Mouse (Mus musculus) 3134 (cell line): ENCODE measurements around the gene Mak.

Source experiments
- DNase-seq: peaks from one replicate; pipeline ENCODE4 v3.0.0-alpha.2; 2011; ENCODE audit warnings: low spot score; ENCODE audit not compliant: insufficient read length; ENCODE audit errors: extremely low read depth

Gene Mak

DNA sequence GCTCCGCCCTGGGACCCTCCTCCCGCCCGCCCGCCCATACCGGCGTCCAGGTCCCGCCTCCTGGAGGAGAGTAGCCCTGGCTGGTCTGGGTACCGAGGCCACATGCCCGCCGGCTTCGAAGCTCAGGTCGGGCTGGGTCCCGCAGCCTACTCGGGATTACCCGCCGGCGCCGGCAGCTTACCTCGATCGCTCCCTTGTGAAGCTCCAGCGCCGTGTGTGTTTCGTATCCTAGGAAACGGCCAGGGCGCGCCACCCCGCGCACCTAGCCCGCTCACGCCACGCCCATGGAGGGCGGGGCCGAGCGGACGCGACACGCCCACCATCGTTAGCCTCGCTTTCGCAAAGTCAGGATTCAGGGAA, at the start of gene Mak:
TSS of gene Mak (minus strand) at position 286 of the 360 bp plus-strand sequence.
- DNase-seq: peak; percentile 11

GRCm38 (mm10) chr13:41129061-41129460, 49.6 kb upstream of the Mak start:
- no peak for DNase-seq

DNA sequence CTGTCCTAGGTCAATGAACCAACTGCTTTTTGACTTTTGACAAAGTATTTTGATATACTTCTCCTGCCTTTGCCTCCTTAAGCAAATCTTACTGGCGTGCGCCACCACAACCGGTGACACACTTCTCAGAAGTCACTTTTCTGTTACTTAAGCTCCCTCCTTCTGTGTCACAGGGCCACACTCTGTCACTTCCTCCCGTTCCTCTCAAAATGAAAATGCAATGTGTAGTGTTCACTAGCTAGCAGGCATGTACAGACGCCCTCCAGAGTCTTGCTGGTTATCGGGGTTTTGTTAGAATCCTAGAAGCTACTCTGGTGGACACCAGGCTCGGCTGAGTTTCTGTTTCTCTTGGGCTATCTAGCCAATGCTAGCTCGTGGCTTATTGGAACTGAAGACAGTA, 48.8 kb upstream of the Mak start:
- DNase-seq: no peak

GRCm38 (mm10) chr13:41123666-41124225, 44.2 kb upstream of the Mak start:
- no peak for DNase-seq

- no peak for DNase-seq
These were observed 39.8 kb upstream of the Mak start for GRCm38 (mm10) chr13:41119152-41119945.

DNA sequence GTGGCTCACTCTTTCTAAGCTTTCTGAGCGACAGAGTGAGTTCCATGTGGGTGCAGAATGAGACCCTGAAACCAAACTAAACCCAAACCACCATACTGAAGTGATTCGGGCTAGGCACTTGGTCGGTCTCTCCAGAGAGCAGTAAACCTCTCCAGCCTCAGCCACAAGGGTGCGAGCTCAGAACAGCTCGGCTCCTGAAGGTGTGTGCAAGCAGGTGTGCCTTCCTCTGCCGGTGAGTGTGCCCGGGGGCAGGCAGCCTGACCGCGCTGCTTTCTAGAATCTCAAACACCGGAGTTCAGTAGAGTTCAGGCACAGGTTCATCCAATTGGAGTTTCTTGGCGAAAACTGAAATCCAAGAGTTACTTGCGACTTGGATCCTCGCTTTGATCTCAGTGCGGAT, 34.4 kb upstream of the Mak start, which contains the start of gene Sycp2l:
TSS of gene Sycp2l (plus strand) at position 368 of the 400 bp plus-strand sequence.
- no peak for DNase-seq

DNA sequence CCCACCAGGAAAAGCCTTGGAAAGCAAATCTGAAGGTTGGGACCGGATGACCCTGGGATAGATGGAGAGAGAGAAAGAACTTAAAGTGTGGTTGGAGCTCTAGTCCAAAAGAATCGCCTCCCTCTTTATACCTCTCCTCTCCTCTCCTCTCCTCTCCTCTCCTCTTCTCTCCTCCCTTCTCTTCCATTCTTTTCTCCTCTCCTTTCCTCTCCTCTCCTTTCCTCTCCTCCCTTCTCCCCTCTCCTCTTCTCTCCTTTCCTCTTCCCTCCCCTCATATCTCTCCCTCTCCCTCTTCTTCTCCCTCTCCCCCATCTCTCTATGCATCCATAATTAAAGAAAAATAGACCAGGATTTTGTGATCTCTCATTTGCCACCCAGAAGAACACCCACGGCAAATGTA, 31.4 kb upstream of the Mak start, which contains the start of gene Gcm2:
TSS of gene Gcm2 (minus strand) at position 101 of the 400 bp plus-strand sequence.
- DNase-seq: no peak

GRCm38 (mm10) chr13:41105541-41105940, 26.0 kb upstream of the Mak start:
- DNase-seq: no peak

GRCm38 (mm10) chr13:41103841-41104525, 24.5 kb upstream of the Mak start:
- DNase-seq: no peak

GRCm38 (mm10) chr13:41100031-41100430, 20.5 kb upstream of the Mak start:
- DNase-seq: no peak

- no peak for DNase-seq
These were observed 18.8 kb upstream of the Mak start for GRCm38 (mm10) chr13:41098325-41098724.

DNA sequence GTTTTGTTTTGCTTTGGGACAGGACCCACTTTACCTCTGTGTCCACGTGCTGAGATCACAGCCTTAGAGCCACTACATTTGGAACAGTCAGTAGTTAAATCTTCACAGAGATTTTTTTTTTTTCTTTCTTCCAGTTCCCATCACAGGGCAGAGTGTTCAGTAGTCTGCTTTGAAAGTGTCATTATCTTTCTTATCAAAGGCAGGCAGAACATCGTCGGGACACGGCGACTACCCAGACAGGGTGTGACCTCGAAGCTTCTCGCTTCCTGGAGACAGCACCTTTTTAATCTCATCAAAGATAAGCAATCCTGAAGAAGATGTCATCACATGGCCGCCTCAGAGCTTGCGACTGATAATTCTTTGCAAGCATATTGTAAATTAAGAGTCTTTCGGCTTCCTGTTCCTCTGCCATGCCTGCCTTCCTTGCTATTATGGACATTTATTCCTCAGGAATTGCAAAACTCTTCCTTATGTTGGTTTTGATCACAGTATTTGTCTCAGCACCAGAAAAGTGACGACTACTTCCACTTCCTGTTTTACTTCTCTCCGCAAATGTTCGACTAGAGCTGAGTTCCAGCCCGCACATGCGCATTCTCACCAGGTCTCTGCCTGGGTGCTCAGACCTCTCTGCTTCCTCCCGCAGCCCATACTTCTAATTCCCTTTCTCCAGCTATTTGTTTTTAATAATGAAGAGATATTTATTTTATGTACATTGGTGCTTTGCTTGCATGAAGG, 18.0 kb upstream of the Mak start:
- no peak for DNase-seq

DNA sequence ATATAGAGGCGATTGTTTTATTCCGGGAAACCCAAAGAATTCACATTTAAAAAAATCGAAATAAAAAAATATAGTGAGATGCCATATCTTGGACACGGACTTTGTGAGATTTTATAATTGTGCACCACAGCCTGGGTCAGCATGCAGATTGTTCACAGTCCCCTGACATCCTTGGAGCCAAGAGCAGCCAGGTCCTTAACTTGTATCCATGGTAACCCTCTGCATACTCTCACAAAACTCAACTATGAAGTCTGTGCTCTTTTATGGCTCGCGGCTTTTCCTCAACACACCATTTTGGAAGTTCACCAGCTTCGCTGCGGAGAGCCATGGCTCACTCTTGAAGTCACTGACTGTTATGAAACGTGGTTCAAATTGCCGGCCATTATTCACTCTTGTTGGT, 14.7 kb upstream of the Mak start:
- no peak for DNase-seq

DNA sequence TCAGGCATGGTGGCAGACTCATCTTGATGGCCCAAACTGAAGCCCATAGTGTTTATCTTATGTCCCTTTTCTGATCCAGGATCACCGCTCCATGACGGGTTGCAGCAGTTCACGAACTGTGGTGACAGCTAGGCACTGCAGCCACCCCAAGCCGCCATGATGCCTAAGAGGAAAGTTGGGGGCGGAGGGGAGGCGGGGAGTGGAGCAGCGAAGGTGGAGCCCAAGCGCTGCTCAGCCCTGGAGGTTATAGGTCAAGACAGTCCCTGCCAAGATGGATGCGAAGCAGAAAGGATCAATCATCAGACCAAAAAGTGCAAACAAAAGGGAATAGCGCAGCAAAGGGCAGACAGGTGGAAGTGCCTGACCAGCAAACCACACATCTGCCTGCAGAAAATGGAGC, 11.8 kb upstream of the Mak start:
- DNase-seq: no peak

DNA sequence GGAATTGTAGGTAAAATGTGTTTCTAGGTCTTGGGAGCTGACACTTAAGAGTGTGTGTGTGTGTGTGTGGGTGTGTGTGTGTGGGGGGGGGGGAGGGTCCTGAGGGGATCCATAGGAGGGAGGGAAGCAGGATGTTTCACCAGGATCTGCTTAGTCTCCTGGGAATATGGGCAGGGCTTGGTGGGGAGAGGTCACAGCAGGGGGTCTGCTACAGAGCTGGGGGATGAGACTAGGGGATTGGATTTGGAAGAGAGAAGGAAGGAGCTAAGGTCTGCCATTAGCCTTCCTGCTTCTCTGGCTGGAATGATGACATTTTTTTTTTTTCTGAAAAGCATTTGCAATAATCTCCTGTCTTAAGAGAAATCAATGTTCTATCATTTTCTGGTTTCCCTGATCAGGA, 9.2 kb upstream of the Mak start:
- DNase-seq: no peak

DNA sequence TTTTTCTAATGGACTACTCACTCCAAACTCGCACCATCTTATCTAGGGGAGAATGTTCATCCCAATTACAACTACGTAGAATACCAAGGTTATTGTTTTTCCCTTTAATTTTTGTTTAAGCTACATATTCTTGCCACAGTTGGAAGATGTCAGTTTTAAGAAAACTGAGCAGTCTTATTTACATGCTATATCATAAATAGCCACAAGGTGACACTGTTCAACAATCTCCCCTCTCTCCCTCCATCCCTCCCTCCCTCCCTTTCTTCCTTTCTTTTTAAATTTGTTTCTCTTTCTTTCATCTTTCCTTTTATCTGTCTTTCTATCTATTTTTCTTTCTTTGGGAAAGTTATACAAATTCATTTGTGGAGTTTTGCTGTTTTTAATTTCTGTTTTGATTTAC, 5.6 kb upstream of the Mak start:
- DNase-seq: no peak

GRCm38 (mm10) chr13:41084521-41084920, 5.0 kb upstream of the Mak start:
- DNase-seq: no peak

DNA sequence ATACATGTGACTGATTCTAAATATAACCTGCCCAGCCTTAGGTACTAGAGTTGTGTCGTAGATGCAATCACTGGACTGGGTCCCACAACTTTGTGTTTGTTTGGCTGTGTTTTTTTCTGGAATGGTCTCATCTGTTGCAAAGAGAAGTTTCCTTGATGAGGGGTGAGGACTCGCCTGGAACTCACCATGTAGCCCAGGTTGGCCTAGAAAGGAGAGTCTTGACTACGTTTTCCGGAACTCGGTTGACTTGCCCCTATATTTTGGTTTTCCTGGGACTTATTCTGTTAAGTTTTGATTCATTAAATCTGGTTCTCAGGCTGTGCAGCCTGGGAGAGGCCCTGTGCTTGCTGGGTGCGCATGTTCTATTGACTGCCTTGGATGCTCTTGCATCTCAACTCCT, 1.2 kb upstream of the Mak start:
- no peak for DNase-seq

GRCm38 (mm10) chr13:41079859-41080258, 353 bp upstream of the Mak start:
- no peak for DNase-seq

GRCm38 (mm10) chr13:41078690-41079420, 651 bp downstream of the Mak start:
- DNase-seq: no peak
